Mouse (Mus musculus) C2C12 (cell line): ENCODE data around the gene B4galt1.

Experiments used
- CEBPB ChIP-seq: IDR thresholded peaks from one replicate; pipeline ENCODE4 v1.6.1; 2011; ENCODE audit warnings: low read depth, mild to moderate bottlenecking, control low read depth, moderate library complexity
- CTCF ChIP-seq: IDR thresholded peaks from one replicate; pipeline ENCODE4 v1.5.1; 2011; ENCODE audit not compliant: control insufficient read depth, insufficient read depth, insufficient read length
- FOSL1 ChIP-seq: IDR thresholded peaks from one replicate; pipeline ENCODE4 v1.8.0; 2011; ENCODE audit warnings: mild to moderate bottlenecking, low read length; ENCODE audit not compliant: poor library complexity, insufficient read depth, severe bottlenecking
- MAX ChIP-seq: IDR thresholded peaks from one replicate; pipeline ENCODE4 v1.6.1; 2011; ENCODE audit warnings: mild to moderate bottlenecking, control low read depth
- MYOD1 ChIP-seq: IDR thresholded peaks from one replicate; pipeline ENCODE4 v1.6.1; 2011; ENCODE audit warnings: low read depth; ENCODE audit not compliant: control insufficient read depth, insufficient read length
- USF1 ChIP-seq: IDR thresholded peaks from one replicate; pipeline ENCODE4 v1.6.1; 2011; ENCODE audit warnings: low read depth, mild to moderate bottlenecking, control low read depth, moderate library complexity

- no peak for TF ChIP-seq USF1
- TF ChIP-seq CEBPB = no peak
- no peak for TF ChIP-seq MYOD1
- TF ChIP-seq CTCF = no peak
- TF ChIP-seq FOSL1 = no peak
- TF ChIP-seq MAX = no peak
These were observed 2.0 kb downstream of the B4galt1 start for GRCm38 (mm10) chr4:40851763-40852248.
